In genomic region chr6:43310071-43310470, GRCm38 (mm10) we compare ENCODE assay signal across 24 mouse cellular contexts. TPM values are rescaled to one million over a fixed set of nuclear protein-coding genes. Genes with fewer than 3 reads are reported as not detected.
A peak's percentile ranks its signal among the peaks of the same experiment; 100 is the strongest.
DNase-seq lines count a peak whose midpoint lies in the region; ATAC-seq and TF ChIP-seq lines count a peak whose summit lies in the region.
"Had no signal": no experiment of that assay in that cellular context is flagged by ENCODE, and none has a peak within 500 bp of the region (broad histone marks: within the 10 kb centered on the region; RNA-seq: fewer than 3 reads in every experiment).

No protein-coding gene starts in this region.

- H3K27me3 ChIP-seq in embryonic facial prominence, embryonic 14.5 days (replicated peaks; ENCODE audit: control insufficient read depth, insufficient read depth, low read length): no peaks in the 10 kb centered on the region
- no peaks in the 10 kb centered on the region for H3K27me3 ChIP-seq in embryonic facial prominence, embryonic 10.5 days (replicated peaks; ENCODE audit: low read depth, poor library complexity, severe bottlenecking)
- H3K27me3 ChIP-seq in intestine, embryonic 14.5 days (replicated peaks; ENCODE audit: control insufficient read depth, insufficient read depth, low read length): no peaks in the 10 kb centered on the region
- H3K27me3 ChIP-seq in intestine, embryonic 16.5 days (replicated peaks; ENCODE audit: control insufficient read depth, insufficient read depth, low read length): no peaks in the 10 kb centered on the region
- no peaks in the 10 kb centered on the region for H3K27me3 ChIP-seq in lung, embryonic 14.5 days (ENCODE audit: insufficient read depth, low read length)
- H3K27me3 ChIP-seq: embryonic facial prominence, embryonic 13.5 days; forebrain, embryonic 13.5 days; hindbrain, embryonic 15.5 days; intestine, embryonic 15.5 days; kidney, embryonic 15.5 days; liver, embryonic 13.5 days; midbrain, embryonic 15.5 days; neural tube, embryonic 12.5 days had no signal

- no peak overlapping the region for H3K4me3 ChIP-seq in embryonic facial prominence, embryonic 14.5 days (ENCODE audit: low read depth, low read length)
- H3K4me3 ChIP-seq in embryonic facial prominence, embryonic 10.5 days: no peak overlapping the region
- no peak overlapping the region for H3K4me3 ChIP-seq in intestine, embryonic 14.5 days (ENCODE audit: low read depth, low read length)
- no peak overlapping the region for H3K4me3 ChIP-seq in intestine, embryonic 16.5 days (ENCODE audit: low read length)
- no peak overlapping the region for H3K4me3 ChIP-seq in lung, embryonic 14.5 days (ENCODE audit: low read depth, low read length)
- H3K4me3 ChIP-seq: embryonic facial prominence, embryonic 13.5 days; forebrain, embryonic 13.5 days; hindbrain, embryonic 15.5 days; intestine, embryonic 15.5 days; kidney, embryonic 15.5 days; liver, embryonic 13.5 days; midbrain, embryonic 15.5 days; neural tube, embryonic 12.5 days had no signal

- H3K4me1 ChIP-seq in embryonic facial prominence, embryonic 14.5 days (ENCODE audit: control insufficient read depth, insufficient read depth, low read length): no peaks in the 10 kb centered on the region
- peaks cover 3% of the 10 kb centered on the region; the same call in 1 of the 2 replicates for H3K4me1 ChIP-seq in embryonic facial prominence, embryonic 10.5 days
- 0 out of 2 replicates have a peak, but pooled peaks cover 10% of the 10 kb centered on the region for H3K4me1 ChIP-seq in intestine, embryonic 14.5 days (replicated peaks; ENCODE audit: control insufficient read depth, insufficient read depth, low read length)
- H3K4me1 ChIP-seq in intestine, embryonic 16.5 days (ENCODE audit: control insufficient read depth, insufficient read depth, low read length): no peaks in the 10 kb centered on the region
- H3K4me1 ChIP-seq in lung, embryonic 14.5 days (ENCODE audit: insufficient read depth): no peaks in the 10 kb centered on the region
- H3K4me1 ChIP-seq: embryonic facial prominence, embryonic 13.5 days; intestine, embryonic 15.5 days; liver, embryonic 13.5 days; neural tube, embryonic 12.5 days had no signal

- peak; percentile 62 for DNase-seq in embryonic facial prominence, embryonic 14.5 days (ENCODE audit: low spot score)
- DNase-seq in embryonic facial prominence, embryonic 10.5 days (ENCODE audit: low spot score): no peak
- DNase-seq in intestine, embryonic 14.5 days (ENCODE audit: low spot score): no peak
- peak; percentile 76 for DNase-seq in lung, embryonic 14.5 days
- no peak for DNase-seq in lung, postnatal 14 days
- DNase-seq in retina, embryonic 14.5 days (ENCODE audit: low spot score): no peak
- DNase-seq: adrenal gland, adult 8-10 months; cerebellum, adult 18-20 months; cerebellum, postnatal 25 days; liver, embryonic 13.5 days; retina, postnatal 1 day; right cerebral cortex, postnatal 25 days; spleen, adult 18-20 months; thymus, postnatal 36 days had no signal

- no peaks in the 10 kb centered on the region for H3K36me3 ChIP-seq in embryonic facial prominence, embryonic 14.5 days (ENCODE audit: control insufficient read depth, insufficient read depth, low read length)
- H3K36me3 ChIP-seq in embryonic facial prominence, embryonic 10.5 days (replicated peaks): no peaks in the 10 kb centered on the region
- no peaks in the 10 kb centered on the region for H3K36me3 ChIP-seq in intestine, embryonic 14.5 days (ENCODE audit: control insufficient read depth, insufficient read depth, low read length)
- no peaks in the 10 kb centered on the region for H3K36me3 ChIP-seq in intestine, embryonic 16.5 days (ENCODE audit: control insufficient read depth, insufficient read depth, low read length)
- no peaks in the 10 kb centered on the region for H3K36me3 ChIP-seq in lung, embryonic 14.5 days (ENCODE audit: insufficient read depth)
- H3K36me3 ChIP-seq: embryonic facial prominence, embryonic 13.5 days; hindbrain, embryonic 15.5 days; intestine, embryonic 15.5 days; kidney, embryonic 15.5 days; liver, embryonic 13.5 days; midbrain, embryonic 15.5 days; neural tube, embryonic 12.5 days had no signal

- WGBS in embryonic facial prominence, embryonic 14.5 days: 35% methylated on average over 6 of the region's 6 CpGs
- 66% methylated on average over 6 of the region's 6 CpGs for WGBS in embryonic facial prominence, embryonic 10.5 days
- 33% methylated on average over 6 of the region's 6 CpGs for WGBS in intestine, embryonic 14.5 days
- WGBS in intestine, embryonic 16.5 days: 41% methylated on average over 6 of the region's 6 CpGs
- WGBS in lung, embryonic 14.5 days: 21% methylated on average over 6 of the region's 6 CpGs

- H3K9me3 ChIP-seq in embryonic facial prominence, embryonic 14.5 days (ENCODE audit: control insufficient read depth, low read length): no peaks in the 10 kb centered on the region
- no peaks in the 10 kb centered on the region for H3K9me3 ChIP-seq in embryonic facial prominence, embryonic 10.5 days
- H3K9me3 ChIP-seq in intestine, embryonic 14.5 days (ENCODE audit: control insufficient read depth, low read length): no peaks in the 10 kb centered on the region
- no peaks in the 10 kb centered on the region for H3K9me3 ChIP-seq in intestine, embryonic 16.5 days (ENCODE audit: control insufficient read depth, low read length)
- no peaks in the 10 kb centered on the region for H3K9me3 ChIP-seq in lung, embryonic 14.5 days (ENCODE audit: low read depth, low read length)
- H3K9me3 ChIP-seq: embryonic facial prominence, embryonic 13.5 days; forebrain, embryonic 13.5 days; hindbrain, embryonic 15.5 days; intestine, embryonic 15.5 days; kidney, embryonic 15.5 days; liver, embryonic 13.5 days; midbrain, embryonic 15.5 days; neural tube, embryonic 12.5 days had no signal

- no peak for TF ChIP-seq CTCF in lung, embryonic 14.5 days (IDR thresholded peaks at IDR 0.05; ENCODE audit: low read depth)

- H3K27ac ChIP-seq in embryonic facial prominence, embryonic 14.5 days (replicated peaks; ENCODE audit: low read depth, low read length): no peak overlapping the region
- no peak overlapping the region for H3K27ac ChIP-seq in embryonic facial prominence, embryonic 10.5 days (replicated peaks)
- peak overlapping the region; percentile 38; the same call in 1 of the 2 replicates for H3K27ac ChIP-seq in intestine, embryonic 14.5 days (ENCODE audit: low read depth)
- H3K27ac ChIP-seq in intestine, embryonic 16.5 days (ENCODE audit: low read length): no peak overlapping the region
- no peak overlapping the region for H3K27ac ChIP-seq in lung, embryonic 14.5 days (ENCODE audit: low read depth)
- H3K27ac ChIP-seq: embryonic facial prominence, embryonic 13.5 days; forebrain, embryonic 13.5 days; hindbrain, embryonic 15.5 days; intestine, embryonic 15.5 days; kidney, embryonic 15.5 days; liver, embryonic 13.5 days; midbrain, embryonic 15.5 days; neural tube, embryonic 12.5 days had no signal

- ATAC-seq in embryonic facial prominence, embryonic 14.5 days (ENCODE audit: low read depth): no peak
- no peak for ATAC-seq in intestine, embryonic 14.5 days (replicated peaks; ENCODE audit: low FRiP score, low TSS enrichment, low read depth)
- ATAC-seq in intestine, embryonic 16.5 days: no peak
- ATAC-seq in lung, embryonic 14.5 days (ENCODE audit: insufficient read depth): peak; percentile 42; the same call in 1 of the 2 replicates
- ATAC-seq: activated CD4-positive, CD25-positive, alpha-beta regulatory T cell, adult 4 months; forebrain, embryonic 13.5 days; intestine, embryonic 15.5 days; midbrain, embryonic 15.5 days had no signal

- no peak overlapping the region for H3K4me2 ChIP-seq in embryonic facial prominence, embryonic 14.5 days (ENCODE audit: low read depth, low read length)
- H3K4me2 ChIP-seq in intestine, embryonic 14.5 days (ENCODE audit: low read length): no peak overlapping the region
- H3K4me2 ChIP-seq in intestine, embryonic 16.5 days (ENCODE audit: low read depth, low read length): no peak overlapping the region
- no peak overlapping the region for H3K4me2 ChIP-seq in lung, embryonic 14.5 days
- H3K4me2 ChIP-seq: embryonic facial prominence, embryonic 13.5 days; forebrain, embryonic 13.5 days; hindbrain, embryonic 15.5 days; intestine, embryonic 15.5 days; kidney, embryonic 15.5 days; liver, embryonic 13.5 days; midbrain, embryonic 15.5 days; neural tube, embryonic 12.5 days had no signal

- no peak overlapping the region for H3K9ac ChIP-seq in embryonic facial prominence, embryonic 14.5 days (ENCODE audit: low read depth, low read length)
- H3K9ac ChIP-seq in intestine, embryonic 14.5 days (ENCODE audit: low read length): no peak overlapping the region
- no peak overlapping the region for H3K9ac ChIP-seq in intestine, embryonic 16.5 days (ENCODE audit: low read depth, low read length)
- H3K9ac ChIP-seq in lung, embryonic 14.5 days: no peak overlapping the region
- H3K9ac ChIP-seq: embryonic facial prominence, embryonic 13.5 days; forebrain, embryonic 13.5 days; hindbrain, embryonic 15.5 days; intestine, embryonic 15.5 days; kidney, embryonic 15.5 days; liver, embryonic 13.5 days; midbrain, embryonic 15.5 days; neural tube, embryonic 12.5 days had no signal

RNA-seq across cellular contexts. Expression of gene Nobox, which starts 0.7 kb away (rescaled TPM):
- not detected in 2 replicates for polyA plus RNA-seq in embryonic facial prominence, embryonic 14.5 days (2014; fragmentation: Nextera tagmentation; extraction: Ambion mirVana)
- not detected in 2 replicates for polyA plus RNA-seq in embryonic facial prominence, embryonic 10.5 days (2016; fragmentation: Nextera tagmentation; extraction: Ambion mirVana)
- not detected in 2 replicates for polyA plus RNA-seq in intestine, embryonic 14.5 days (2014; fragmentation: Nextera tagmentation; extraction: Ambion mirVana)
- polyA plus RNA-seq in intestine, embryonic 16.5 days (2015; fragmentation: Nextera tagmentation; extraction: Ambion mirVana): not detected in 2 replicates
- 0.29 and 0.45 TPM in 2 replicates for polyA plus RNA-seq in lung, embryonic 14.5 days (2014; fragmentation: Nextera tagmentation; extraction: Ambion mirVana)
- polyA plus RNA-seq: activated CD4-positive, CD25-positive, alpha-beta regulatory T cell, adult 4 months; embryonic facial prominence, embryonic 13.5 days; forebrain, embryonic 13.5 days; gonadal fat pad, adult 2 months; hindbrain, embryonic 15.5 days; intestine, embryonic 15.5 days; kidney, embryonic 15.5 days; liver, embryonic 13.5 days; midbrain, embryonic 15.5 days; neural tube, embryonic 12.5 days had no signal

RNA-seq across cellular contexts. Expression of gene Arhgef5, which starts 44.7 kb away (rescaled TPM):
- 9.8 TPM in 2 replicates for polyA plus RNA-seq in embryonic facial prominence, embryonic 14.5 days (2014; fragmentation: Nextera tagmentation; extraction: Ambion mirVana)
- 7.4 and 7.8 TPM in 2 replicates for polyA plus RNA-seq in embryonic facial prominence, embryonic 10.5 days (2016; fragmentation: Nextera tagmentation; extraction: Ambion mirVana)
- 17.3 and 20.3 TPM in 2 replicates for polyA plus RNA-seq in intestine, embryonic 14.5 days (2014; fragmentation: Nextera tagmentation; extraction: Ambion mirVana)
- polyA plus RNA-seq in intestine, embryonic 16.5 days (2015; fragmentation: Nextera tagmentation; extraction: Ambion mirVana): 20.0 and 20.7 TPM in 2 replicates
- 20.3 and 21.2 TPM in 2 replicates for polyA plus RNA-seq in lung, embryonic 14.5 days (2014; fragmentation: Nextera tagmentation; extraction: Ambion mirVana)

Comparison
In these comparisons a context has a peak if more than half of its experiments do, and no peak if none do; other contexts are left out.
1. DNase-seq: peak in embryonic facial prominence, embryonic 14.5 days (single experiment) and lung, embryonic 14.5 days (single experiment); none in embryonic facial prominence, embryonic 10.5 days (single experiment), intestine, embryonic 14.5 days (single experiment), lung, postnatal 14 days (single experiment) and retina, embryonic 14.5 days (single experiment).